Mouse (Mus musculus) cerebellum, adult 2 months (tissue): ENCODE data around the gene Sh3pxd2b.

Experiments used
- CTCF ChIP-seq: fragments of 200-500 bp; IDR thresholded peaks from 2 replicates; pipeline ENCODE4 v1.5.1; 2011; ENCODE audit warnings: low read depth, mild to moderate bottlenecking, control low read depth, low read length, moderate library complexity, borderline replicate concordance; ENCODE audit not compliant: insufficient read depth
- POLR2A ChIP-seq: fragments of 200-500 bp; IDR thresholded peaks from 2 replicates; pipeline ENCODE4 v1.6.1; 2011; ENCODE audit warnings: low read length, control low read depth, borderline replicate concordance; ENCODE audit not compliant: insufficient read depth

DNA sequence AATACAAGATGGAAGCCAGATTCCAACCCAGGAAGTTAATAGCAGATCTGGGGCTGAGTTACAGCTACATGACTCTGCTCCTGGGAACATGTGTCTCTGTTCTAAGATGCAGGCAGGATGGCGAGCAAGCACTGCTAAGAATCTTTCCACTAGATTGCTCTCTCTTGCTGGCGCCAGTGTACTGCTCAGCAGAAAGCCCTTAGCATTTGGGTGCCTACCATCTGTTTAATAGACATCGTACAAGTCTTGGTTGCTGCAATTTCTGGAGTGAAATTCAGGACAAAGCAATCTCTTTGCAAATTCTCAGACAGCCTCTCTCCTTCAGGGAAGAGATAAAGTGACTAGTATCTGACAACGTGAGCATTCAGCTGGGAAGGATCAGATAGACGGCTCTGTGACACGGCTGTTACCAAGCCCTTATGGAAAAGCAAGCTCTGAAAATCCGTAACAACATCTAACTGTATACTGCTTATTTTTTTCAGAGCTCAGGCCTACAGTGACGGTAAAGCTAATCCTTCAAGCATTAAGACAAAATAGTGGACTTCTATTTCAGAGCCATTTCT lies 105.8 kb downstream of the Sh3pxd2b start:
- TF ChIP-seq CTCF (no peak), POLR2A (no peak)
